Mouse (Mus musculus): ENCODE measurements at regions not wholly inside any gene's neighbourhood (a gene's known extent, or its start where the extent isn't known, plus 50 kb on each side); places are given as distances from the start of the nearest gene placed in this dataset.
"Not testable (repeated sequence)": the region's sequence is repeated elsewhere in the genome, so short reads cannot be mapped to it uniquely, and the experiment has no call there.

- no peak for DNase-seq (ENCODE audit: low spot score in 2 of 2)
These were observed 59.5 kb upstream of the Zbtb18 start for GRCm38 (mm10) chr1:177382596-177383190.

- DNase-seq (ENCODE audit: low spot score in 2 of 2): peak; percentile 36 to 74
These were observed 60.0 kb upstream of the Zbtb18 start for GRCm38 (mm10) chr1:177382147-177382546.

GRCm38 (mm10) chr1:177378112-177378511 lies 64.0 kb upstream of the Zbtb18 start:
- DNase-seq (ENCODE audit: low spot score in 2 of 2): no peak

GRCm38 (mm10) chr1:177373226-177373825 lies 68.8 kb upstream of the Zbtb18 start:
- DNase-seq (ENCODE audit: low spot score in 2 of 2): no peak

- DNase-seq (ENCODE audit: low spot score in 2 of 2): no peak
These were observed 70.1 kb upstream of the Zbtb18 start for GRCm38 (mm10) chr1:177372066-177372465.

GRCm38 (mm10) chr1:177367864-177368610 lies 74.1 kb upstream of the Zbtb18 start:
- no peak for DNase-seq (ENCODE audit: low spot score in 2 of 2)

GRCm38 (mm10) chr1:177366914-177367313 lies 75.2 kb upstream of the Zbtb18 start:
- no peak for DNase-seq (ENCODE audit: low spot score in 2 of 2)

- no peak for DNase-seq (ENCODE audit: low spot score in 2 of 2)
These were observed 75.7 kb upstream of the Zbtb18 start for GRCm38 (mm10) chr1:177366475-177366874.

GRCm38 (mm10) chr1:177364355-177364754 lies 77.8 kb upstream of the Zbtb18 start:
- no peak for DNase-seq (ENCODE audit: low spot score in 2 of 2)

GRCm38 (mm10) chr1:177362398-177362797 lies 79.8 kb upstream of the Zbtb18 start:
- no peak for DNase-seq (ENCODE audit: low spot score in 2 of 2)

GRCm38 (mm10) chr1:177348400-177349092 lies 90.5 kb upstream of the Akt3 start:
- DNase-seq (ENCODE audit: low spot score in 2 of 2): no peak

- peak; percentile 85 to 91 for DNase-seq (ENCODE audit: low spot score in 2 of 2)
These were observed 89.2 kb upstream of the Akt3 start for GRCm38 (mm10) chr1:177347208-177347607.

GRCm38 (mm10) chr1:177346540-177346939 lies 88.5 kb upstream of the Akt3 start:
- no peak for DNase-seq (ENCODE audit: low spot score in 2 of 2)

GRCm38 (mm10) chr1:177345540-177345939 lies 87.5 kb upstream of the Akt3 start:
- no peak for DNase-seq (ENCODE audit: low spot score in 2 of 2)

GRCm38 (mm10) chr1:177343949-177344348 lies 85.9 kb upstream of the Akt3 start:
- DNase-seq (ENCODE audit: low spot score in 2 of 2): no peak

GRCm38 (mm10) chr1:177343121-177343520 lies 85.1 kb upstream of the Akt3 start:
- DNase-seq (ENCODE audit: low spot score in 2 of 2): no peak

GRCm38 (mm10) chr1:177340232-177340631 lies 82.2 kb upstream of the Akt3 start:
- no peak for DNase-seq (ENCODE audit: low spot score in 2 of 2)

GRCm38 (mm10) chr1:177339207-177339787 lies 81.3 kb upstream of the Akt3 start:
- DNase-seq (ENCODE audit: low spot score in 2 of 2): not testable (repeated sequence)

GRCm38 (mm10) chr1:177338466-177339206 lies 80.6 kb upstream of the Akt3 start:
- DNase-seq (ENCODE audit: low spot score in 2 of 2): peak; percentile 45 to 46

GRCm38 (mm10) chr1:177337756-177338155 lies 79.8 kb upstream of the Akt3 start:
- DNase-seq (ENCODE audit: low spot score in 2 of 2): no peak

GRCm38 (mm10) chr1:177337141-177337540 lies 79.1 kb upstream of the Akt3 start:
- no peak for DNase-seq (ENCODE audit: low spot score in 2 of 2)

Measured in right cerebral cortex, postnatal 36 days (tissue).